Mouse (Mus musculus) heart, adult 11 months (tissue): ENCODE measurements around the gene Maml3.
A peak's percentile ranks its signal among the peaks of the same experiment; 100 is the strongest.

ENCODE experiments used
- DNase-seq: peaks from one replicate; pipeline ENCODE4 v3.0.0; 2022

The Maml3 gene

DNA sequence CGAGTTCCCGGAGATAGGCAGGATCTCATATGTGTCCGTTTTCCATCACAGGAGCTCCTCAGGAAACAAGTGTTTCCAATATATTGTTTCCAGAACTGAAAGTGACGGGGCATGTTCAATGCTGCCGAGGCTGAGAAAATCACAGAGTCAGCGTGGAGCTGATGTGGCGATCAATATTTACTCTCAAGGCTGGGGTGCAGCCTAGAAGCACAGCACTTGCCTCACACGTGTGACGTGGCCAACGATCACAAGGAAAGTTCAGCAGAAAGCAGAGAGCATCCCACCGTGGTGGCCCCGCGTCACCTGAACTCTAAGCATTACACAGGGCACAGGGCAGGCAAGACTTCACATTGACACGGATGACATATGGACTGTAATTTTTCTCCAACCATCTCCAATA lies 410.3 kb downstream of the Maml3 start:
- DNase-seq = no peak

DNA sequence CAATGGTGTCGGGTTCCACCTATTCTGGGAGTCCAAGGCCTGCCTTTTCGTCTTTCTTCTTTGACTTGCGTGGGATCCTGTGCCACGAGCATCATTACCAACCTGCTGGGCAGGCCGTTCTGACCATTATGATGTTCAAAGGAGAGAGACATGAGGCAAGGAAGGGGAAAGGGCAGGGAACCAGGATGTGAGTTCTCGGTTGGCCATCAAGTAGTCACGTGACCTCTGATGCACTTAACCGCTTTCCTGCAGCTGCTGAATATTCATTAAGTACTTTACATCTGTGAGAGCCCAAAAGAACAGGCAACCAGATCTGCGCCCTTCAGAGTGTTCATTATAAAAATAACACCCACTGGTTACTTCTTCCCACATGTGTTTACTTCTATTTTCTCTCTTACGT lies 411.7 kb downstream of the Maml3 start:
- no peak for DNase-seq

DNA sequence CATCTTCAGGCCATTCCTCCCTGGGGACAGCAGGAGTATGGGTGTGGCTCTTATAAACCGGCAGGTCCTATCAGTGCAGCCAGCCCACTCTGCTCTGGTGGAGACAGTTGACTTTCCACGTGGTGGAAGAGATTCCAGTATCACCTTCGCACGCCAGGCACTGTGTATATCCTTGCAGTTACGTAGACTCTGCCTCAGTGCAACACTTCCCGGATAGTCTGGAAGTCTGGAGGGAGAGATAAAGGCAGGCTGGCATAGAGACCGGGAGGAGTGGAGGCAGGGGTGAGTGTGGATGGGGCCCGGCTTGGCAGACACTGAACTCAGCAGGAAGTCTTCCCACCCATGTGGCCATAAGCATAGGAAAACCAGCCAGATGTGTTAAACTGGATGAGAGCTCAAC lies 416.2 kb downstream of the Maml3 start:
- DNase-seq = no peak

DNA sequence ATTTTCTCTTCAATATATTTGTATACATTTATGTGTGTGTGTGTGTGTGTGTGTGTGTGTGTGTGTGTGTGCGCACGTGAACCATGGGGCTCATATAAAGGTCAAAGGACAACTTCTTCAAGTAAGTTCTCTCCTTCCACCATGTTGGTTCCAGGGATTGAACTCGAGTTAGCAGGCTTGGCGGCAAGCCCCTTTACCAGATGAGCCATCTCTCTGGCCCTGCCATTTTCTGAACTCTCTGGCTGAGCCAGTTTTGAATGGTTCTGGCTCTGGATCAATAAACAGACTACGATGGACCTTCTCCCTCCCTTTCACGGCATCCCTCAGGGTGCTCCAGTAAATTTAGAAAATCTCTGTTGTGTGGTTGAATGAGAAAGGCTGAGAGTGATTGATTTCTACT lies 418.1 kb downstream of the Maml3 start:
- no peak for DNase-seq

DNA sequence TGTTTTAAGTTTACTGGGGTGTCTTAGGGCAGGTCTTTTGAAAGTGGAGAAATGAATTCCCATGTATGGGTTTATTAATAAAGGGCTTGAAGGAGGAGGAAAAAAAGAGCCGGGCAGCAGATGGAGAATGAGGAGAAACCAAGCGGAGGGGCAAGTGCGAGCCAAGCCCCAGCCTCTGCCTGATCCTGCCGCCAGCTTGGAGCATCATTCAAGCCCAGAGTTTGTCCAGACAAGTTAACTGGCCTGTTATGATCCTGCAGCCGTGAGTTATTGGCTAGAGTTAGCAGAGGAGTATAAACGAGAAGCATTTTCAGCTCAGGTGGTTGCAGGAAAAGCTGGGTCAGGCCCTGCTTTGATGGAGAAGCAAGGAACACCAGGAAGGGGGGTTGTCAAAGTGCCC lies 418.6 kb downstream of the Maml3 start:
- no peak for DNase-seq

DNA sequence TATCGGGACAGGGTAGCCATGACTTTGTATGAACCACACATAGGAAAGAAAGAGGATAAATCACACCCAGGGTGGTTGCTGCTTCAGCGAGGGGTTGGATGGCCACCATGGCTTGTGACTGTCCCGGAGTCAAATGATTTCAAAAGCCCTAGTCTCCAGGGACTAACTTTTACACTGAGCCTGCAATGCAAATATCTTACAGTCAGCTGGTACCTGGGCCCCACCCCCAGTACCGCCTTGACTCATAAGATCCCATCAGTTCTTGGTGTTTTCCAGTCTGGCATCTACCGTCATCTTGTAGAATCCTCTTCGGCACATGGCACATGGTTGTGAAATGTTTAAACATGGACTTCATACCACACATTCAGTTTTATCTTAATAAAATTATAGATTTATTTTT lies 419.3 kb downstream of the Maml3 start:
- no peak for DNase-seq

DNA sequence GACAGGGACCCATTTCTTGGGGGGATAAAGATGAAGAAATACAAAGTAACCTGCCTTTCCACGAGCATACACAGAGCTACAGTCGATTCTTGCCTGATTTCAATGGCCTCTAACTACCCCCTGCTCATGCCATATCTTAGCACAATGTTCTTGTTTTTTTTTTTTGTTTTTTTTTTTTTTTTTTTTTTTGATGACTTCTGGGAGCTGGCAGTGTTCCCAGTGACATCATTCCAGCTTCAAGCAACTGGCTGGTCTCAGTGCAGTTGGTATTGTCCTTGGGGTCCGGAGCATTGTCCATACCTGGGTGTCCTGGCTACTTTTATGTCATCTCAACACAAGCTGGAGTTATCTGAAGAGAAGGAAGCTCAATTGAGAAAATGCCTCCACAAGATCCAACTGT lies 429.9 kb downstream of the Maml3 start:
- DNase-seq = no peak

DNA sequence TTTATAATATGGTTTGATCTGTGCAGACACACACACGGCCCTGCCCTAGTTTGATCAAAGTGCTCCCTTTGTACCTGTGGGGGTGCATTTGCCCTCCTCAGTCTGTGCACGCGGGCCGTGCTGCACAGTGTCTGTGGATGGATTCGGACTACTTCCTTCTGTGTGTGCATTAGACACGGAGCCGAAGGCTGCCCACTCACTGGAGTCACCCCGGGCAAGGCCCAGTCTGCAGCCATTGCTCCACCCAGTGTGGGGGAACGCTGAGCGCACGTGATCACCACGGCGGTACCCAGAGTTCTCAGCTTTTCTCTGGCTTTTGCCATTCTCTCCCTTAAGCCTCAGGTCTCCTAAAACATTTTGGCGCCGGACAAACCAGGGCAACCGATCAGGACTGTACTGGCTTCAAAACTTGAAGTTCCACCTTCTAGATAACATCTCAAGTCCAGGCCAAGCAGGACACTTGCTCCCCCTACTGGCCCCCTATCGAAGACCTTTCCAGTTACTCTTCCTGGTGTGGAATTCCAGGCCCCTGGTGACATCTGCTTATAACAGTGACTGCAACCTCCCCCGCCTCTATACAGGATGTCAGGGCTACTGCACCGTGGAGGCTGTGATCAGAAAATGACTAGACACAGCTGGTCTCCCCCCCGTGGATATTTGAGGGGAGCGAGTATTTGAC lies 431.3 kb downstream of the Maml3 start:
- DNase-seq = peak; percentile 89

DNA sequence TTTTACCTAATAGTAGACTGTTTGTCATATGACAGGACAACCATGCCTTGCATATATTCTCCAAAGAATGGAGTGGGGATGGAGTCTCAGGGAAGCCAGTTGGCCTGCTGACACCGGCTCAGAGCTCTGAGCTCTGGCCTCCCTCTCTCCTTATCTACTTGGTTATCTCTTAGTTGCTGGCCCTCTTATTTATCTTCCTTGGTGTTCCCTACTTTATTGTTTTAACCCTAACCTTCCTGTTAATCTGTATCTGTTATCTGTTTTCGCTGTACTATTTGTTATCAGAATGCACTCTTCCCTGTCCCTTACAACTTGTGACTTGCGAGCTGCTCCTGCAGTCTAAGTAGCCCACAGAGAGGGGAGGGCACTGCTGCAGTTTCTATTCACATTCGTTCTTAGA lies 432.2 kb downstream of the Maml3 start:
- DNase-seq = no peak

DNA sequence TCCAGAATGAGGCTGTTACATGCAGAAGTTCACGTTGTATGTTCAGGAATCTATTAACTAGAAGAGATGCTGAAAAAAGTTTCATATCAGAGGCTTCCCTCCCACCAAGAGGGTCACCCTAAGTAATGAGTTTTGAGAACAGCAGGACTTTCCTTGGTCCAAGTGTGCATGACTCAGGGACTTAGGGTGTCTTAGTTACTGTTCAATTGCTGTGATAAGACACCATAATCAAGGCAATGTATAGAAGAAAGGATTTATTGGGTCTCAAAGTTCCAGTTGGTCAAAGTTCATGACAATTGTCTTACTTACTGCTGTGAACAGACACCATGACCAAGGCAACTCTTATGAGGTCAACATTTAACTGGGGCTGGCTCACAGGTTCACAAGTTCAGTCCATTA lies 433.8 kb downstream of the Maml3 start:
- no peak for DNase-seq

DNA sequence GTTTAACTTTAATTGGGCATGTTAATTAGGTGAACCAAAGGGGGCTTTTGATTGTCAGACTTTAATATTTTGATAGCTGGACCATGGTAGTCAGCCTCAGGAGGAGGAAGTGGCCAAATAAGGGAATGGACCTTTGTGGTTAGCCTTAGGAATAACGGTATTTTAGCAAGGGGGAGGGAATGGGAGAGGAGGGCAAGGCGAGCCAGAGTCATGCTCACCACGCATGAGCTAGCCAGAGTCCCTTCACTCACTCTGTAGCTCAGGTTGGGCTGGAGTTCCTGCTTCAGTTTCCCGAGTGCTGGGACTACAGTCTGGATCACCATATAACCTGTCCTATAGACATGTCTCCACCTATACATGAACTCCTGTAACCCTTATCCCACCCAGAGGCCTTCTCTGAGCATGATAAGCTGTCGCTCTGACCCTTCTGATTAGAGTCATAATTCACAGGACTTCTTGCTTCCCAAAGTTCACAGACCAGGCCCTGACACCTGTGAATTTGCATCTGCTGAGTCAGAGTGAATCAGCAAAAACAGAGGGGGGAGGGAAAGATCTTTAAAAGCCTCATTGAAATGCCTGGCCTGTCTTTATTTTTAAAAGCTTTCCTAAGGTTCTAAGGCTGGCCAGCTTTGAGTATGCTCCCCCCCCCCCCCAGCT lies 434.3 kb downstream of the Maml3 start:
- DNase-seq = no peak

DNA sequence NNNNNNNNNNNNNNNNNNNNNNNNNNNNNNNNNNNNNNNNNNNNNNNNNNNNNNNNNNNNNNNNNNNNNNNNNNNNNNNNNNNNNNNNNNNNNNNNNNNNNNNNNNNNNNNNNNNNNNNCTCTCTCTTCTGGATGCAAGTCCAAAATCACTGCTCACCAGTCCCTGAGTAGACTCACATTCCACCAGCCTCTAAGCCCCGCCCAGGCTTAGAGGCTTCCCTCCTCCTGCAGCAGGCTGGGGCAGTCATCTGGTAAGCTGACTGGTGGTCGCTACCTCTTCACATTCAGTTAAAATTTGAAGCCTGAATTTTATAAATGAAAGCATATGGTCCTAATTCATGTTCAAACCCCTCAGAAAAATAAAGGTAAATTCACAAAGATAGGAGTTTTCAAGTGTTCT lies 436.3 kb downstream of the Maml3 start:
- no peak for DNase-seq

DNA sequence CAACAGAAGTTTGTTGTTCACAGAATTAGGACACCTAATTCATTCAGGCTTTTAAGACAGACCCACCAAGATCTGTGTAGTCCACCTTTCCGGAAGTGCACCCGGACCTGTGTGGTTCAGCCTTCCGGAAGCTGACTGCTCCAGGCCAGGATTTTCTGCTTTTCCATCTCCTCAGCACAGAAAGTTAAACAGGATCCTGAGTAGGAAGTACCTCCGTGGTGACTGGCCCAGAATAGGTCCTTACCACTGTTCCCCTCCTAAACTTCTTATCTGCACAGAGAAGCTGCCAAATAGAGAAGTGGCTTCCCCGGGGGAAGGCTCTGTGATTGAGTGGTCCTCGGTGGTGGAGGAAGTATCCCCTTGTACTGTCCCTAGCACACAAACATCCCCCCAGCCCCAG lies 442.3 kb downstream of the Maml3 start:
- DNase-seq = no peak

DNA sequence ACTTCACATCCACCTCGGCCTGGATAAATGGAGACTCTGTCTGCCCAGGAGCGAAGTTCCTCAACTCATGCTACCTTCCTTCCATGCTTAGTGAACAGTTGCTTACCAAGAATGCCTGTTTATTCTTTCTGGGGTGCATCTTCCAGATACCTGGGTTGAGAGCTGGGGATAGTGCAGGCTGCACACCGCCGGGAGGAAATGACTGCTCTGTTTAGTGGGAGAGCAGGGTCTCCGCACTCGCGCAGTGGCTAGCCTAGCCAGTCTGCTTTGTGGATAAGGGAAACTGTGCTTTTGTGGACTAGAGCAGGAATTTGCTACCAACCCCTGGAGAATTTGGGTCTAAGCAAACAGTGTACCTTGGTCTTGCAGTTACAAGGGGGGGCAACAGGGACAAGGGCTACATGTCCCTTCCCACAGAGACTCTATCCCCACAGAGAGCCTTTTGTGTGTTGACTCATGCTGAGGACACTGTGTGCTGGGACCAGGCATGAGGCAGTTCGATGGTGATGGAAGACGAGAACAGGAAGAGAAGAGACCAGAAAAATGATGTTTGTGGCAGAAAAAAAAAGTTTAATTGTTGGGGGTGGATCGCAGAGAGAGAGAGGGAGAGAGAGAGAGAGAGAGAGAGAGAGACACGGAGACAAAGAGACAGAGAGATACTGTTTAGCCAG lies 442.9 kb downstream of the Maml3 start:
- DNase-seq = no peak

DNA sequence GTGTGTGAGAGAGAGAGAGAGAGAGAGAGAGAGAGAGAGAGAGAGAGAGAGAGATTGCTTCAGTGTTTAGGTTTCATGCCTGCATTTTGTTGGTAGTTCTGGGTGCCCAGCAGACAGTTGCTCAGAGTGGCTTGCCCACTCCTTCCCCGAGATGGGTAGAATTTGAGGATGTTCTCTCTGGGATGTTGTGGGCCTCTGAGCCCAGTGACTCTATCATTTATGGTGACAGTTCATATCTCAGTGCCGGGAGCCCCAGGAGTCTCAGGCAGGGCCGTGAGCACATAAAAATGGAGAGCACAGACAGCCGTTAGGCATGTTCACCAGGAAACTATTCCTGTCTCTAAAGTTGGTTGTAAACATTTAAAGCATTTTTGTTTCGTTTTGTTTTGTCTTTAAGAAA lies 443.5 kb downstream of the Maml3 start:
- no peak for DNase-seq

DNA sequence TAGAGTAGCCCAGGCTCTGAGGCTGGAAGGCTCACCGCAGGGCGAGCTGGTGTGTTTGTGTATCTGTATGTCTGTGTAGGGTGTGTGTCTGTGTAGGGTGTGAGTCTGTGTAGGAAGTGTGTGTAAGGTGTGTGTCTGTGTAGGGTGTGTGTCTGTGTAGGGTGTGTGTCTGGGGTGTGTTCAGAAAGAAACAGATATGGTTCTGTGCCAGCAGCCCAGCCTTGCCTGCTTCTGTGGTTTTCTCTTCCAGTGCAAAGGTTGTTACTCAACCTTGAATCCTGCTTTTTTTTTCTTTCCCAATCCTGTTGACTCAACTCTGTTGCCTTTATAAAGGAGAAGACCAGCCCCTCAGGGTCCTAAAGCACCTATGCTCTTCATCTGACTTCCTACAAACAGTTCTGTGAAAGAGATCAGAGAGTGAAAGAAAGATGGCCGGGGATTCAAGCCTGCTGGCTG lies 444.0 kb downstream of the Maml3 start:
- peak; percentile 77 for DNase-seq

DNA sequence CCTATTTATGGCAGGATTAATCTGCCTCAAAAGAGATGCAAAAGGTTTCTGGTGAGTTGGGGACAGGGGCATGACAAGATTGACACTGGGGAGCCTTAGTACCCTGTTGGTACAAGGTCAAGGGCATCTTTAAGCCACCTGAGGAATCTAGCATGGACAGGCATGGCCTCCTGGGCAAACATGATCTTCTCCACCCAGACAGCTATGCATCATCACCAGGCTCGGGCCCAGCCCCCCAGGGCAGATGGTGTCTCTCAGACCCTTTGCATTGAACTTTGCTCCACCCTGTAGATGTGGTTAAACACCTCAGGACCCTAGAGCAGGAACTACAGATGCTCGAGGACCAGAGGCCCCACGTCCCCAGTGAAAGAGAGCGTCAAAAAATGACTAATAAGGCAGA lies 444.8 kb downstream of the Maml3 start, which contains the start of gene Mgst2:
TSS of gene Mgst2 (plus strand) at position 301 of the 400 bp plus-strand sequence.
- no peak for DNase-seq

DNA sequence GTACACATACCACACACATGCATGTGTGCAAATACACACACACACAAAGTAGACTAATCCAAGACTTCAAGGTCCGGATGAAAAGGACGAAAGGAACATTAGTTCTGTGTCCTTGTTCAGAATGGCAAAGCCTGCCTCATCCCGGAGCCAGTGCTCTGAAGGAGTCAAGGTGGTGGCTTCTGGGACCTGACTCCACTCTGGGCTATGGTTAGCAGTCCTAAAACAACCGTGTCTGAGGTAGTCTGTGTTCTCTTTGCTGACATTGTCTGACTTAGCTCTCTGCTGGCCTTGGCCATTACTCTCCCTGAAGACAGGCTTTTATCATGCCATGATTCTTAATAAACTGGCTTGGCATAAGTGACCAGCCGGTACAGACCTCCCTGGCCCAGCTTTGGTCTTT lies 445.5 kb downstream of the Maml3 start:
- peak; percentile 54 for DNase-seq

DNA sequence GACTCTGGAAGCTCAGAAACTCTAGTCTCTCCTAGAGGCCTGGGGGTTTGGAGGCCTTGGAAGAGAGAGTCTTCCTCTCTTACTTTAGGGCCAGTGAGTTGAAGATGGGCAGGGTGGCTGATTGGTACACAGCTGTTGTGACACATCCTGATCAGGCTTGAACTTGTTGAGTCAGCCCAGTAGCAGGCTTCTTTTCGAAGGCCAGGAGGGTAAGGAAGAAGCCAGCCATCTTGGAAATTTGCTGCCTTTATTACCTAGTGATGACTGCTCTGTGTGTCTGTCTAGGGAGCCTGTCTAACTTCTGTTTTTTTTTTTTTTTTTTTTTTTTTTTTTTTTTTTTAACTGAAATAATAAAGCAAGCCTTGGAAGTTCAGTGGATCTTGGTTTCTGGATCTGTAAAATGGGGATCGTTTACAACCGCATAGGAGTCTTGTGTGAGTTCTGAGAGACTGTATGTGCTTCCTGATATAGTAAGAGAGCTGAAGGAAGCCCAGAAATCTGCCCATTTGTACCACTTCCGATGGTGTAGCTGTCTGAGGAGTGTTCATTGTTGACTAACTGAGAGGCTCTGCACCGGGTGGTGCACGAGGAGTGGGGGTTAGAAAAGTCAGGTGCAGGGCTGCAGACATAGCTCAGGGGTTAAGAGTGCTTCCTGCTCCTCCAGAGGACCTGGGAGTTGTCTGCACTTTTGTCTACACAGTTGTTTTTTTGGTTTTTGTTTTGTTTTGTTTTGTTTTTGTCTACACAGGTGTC lies 450.4 kb downstream of the Maml3 start:
- peak; percentile 62 for DNase-seq

DNA sequence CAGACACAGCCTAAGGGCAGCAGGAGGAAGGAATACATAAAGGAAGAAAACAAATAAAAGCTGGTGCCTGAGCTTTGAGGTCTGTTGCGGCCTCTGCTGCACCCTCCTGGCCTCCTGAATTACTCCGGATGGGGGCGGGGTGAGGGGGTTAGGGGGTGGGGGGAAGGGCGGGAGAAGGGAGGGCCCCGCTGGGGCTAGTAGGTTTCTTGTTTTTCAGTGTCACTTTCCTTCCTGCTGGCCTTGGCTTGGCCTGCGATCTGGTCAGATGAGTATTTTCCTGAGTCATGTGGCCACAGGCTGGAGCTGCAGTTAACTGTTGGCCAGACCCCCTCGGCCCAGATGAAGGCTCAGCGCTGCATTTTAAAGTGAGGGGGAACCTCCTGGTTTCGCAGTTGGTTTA lies 452.2 kb downstream of the Maml3 start:
- DNase-seq = peak; percentile 98

DNA sequence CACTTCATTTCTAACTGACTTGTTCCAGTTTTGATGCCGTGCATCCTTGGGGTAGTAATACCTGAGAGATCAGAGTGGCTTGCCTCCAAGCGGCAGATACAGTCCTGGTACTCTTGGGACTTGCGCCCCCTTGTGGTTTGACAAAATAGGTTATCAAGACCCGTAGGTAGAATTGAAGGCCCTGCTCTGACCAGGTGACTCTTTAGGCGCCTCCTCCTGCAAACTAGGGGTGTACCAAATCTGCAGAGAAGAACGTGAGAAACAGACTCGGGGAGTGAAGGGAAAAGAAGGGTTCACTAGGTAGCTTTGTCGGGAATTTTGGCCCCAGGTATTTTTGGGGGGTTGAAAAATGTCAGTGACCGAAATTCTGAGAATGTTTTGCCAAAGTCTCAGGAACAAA lies 452.6 kb downstream of the Maml3 start:
- peak; percentile 96 for DNase-seq

DNA sequence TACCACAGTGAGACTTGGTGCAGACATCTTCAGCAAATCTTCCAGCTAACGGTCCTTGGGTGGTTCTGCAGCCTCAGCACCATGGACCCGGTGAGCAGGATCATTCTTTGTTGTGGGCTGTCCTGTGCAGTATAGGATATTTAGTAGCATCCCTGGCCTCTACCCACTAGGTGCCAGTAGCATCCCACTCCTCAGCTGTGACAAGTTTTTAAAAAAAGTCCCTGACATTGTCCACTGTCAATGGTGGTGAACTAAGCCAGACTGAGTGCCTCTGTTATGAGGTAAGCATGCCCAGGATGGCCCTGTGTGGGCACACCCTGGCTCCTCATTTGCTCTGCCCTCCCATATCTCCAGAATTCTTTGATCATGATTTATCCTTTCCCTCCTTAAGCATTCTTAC lies 453.7 kb downstream of the Maml3 start:
- DNase-seq = peak; percentile 45

DNA sequence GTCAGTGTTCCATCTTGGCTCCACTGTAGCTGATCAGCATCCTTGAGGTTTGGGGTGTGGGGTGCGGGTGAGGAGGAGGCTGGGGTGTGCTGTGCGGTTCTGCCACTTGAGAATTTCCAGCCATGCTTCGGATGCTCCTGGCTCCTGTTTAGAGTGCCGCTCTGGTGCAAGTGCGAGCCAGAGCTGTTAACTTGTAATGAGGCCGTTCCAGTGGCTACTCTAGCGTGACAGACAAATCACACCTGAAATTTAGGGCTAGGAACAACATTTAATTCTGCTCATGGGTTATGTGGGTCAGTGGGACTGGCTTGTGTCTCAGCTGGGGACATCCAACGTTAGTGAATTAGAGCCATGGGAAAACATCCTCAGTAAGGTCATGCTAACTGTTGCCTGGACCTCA lies 454.9 kb downstream of the Maml3 start:
- no peak for DNase-seq

DNA sequence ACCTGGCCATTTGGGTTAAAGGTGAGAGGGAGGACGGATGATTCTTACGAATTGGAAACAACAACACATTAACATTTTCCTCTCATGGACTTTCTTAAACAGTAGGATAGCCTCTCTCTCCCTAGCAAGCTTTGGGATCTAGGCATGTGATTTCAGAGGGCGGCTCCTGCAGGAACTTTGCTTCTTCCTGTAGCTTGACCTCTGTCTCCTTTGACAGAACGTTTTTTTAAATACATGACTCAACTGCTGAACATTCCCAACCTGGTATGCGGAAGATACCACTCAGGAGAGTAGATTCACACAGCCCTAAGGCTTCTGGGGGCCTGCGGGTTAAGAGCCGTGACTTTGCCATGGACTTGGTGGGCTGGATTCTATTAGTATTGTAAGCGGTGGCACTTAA lies 455.4 kb downstream of the Maml3 start:
- DNase-seq = peak; percentile 92
